Mouse (Mus musculus) right cerebral cortex, adult 18-20 months (tissue): ENCODE results near the gene Mcm3.

Source experiments
- DNase-seq: peaks from one replicate; pipeline ENCODE4 v3.0.0; 2022; ENCODE audit warnings: mixed read lengths

The Mcm3 gene

GRCm38 (mm10) chr1:20819771-20820605, at the start of gene Mcm3:
Gene Mcm3 (minus strand): TSS chr1:20820312.
- peak; percentile 94 for DNase-seq

- no peak for DNase-seq
These were observed 47.9 kb upstream of the Mcm3 start for GRCm38 (mm10) chr1:20868036-20868435.

- no peak for DNase-seq
These were observed 47.3 kb upstream of the Mcm3 start for GRCm38 (mm10) chr1:20867241-20867902.

- no peak for DNase-seq
These were observed 43.5 kb upstream of the Mcm3 start for GRCm38 (mm10) chr1:20863452-20864172.

- DNase-seq: no peak
These were observed 41.8 kb upstream of the Mcm3 start for GRCm38 (mm10) chr1:20861865-20862264.

GRCm38 (mm10) chr1:20860775-20861174, 40.7 kb upstream of the Mcm3 start:
- DNase-seq: no peak

GRCm38 (mm10) chr1:20856924-20857902, 37.1 kb upstream of the Mcm3 start:
- DNase-seq: no peak

- DNase-seq: no peak
These were observed 19.8 kb upstream of the Mcm3 start for GRCm38 (mm10) chr1:20839911-20840310.

GRCm38 (mm10) chr1:20836551-20837125, 16.5 kb upstream of the Mcm3 start:
- DNase-seq: no peak

GRCm38 (mm10) chr1:20833141-20833511, 13.0 kb upstream of the Mcm3 start:
- no peak for DNase-seq

GRCm38 (mm10) chr1:20832473-20833140, 12.5 kb upstream of the Mcm3 start:
- no peak for DNase-seq

- no peak for DNase-seq
These were observed 10.4 kb upstream of the Mcm3 start for GRCm38 (mm10) chr1:20830546-20830945.

GRCm38 (mm10) chr1:20828061-20828460, 7.9 kb upstream of the Mcm3 start:
- no peak for DNase-seq

- DNase-seq: no peak
These were observed 4.9 kb upstream of the Mcm3 start for GRCm38 (mm10) chr1:20825036-20825435.

GRCm38 (mm10) chr1:20823906-20824305, 3.8 kb upstream of the Mcm3 start:
- no peak for DNase-seq

GRCm38 (mm10) chr1:20823471-20823870, 3.4 kb upstream of the Mcm3 start:
- DNase-seq: no peak

- DNase-seq: no peak
These were observed 847 bp upstream of the Mcm3 start for GRCm38 (mm10) chr1:20820959-20821358.

GRCm38 (mm10) chr1:20817596-20817995, 2.5 kb downstream of the Mcm3 start:
- DNase-seq: no peak

- DNase-seq: no peak
These were observed 2.9 kb downstream of the Mcm3 start for GRCm38 (mm10) chr1:20817172-20817571.

GRCm38 (mm10) chr1:20814521-20814920, 5.6 kb downstream of the Mcm3 start:
- no peak for DNase-seq

GRCm38 (mm10) chr1:20804526-20804925, 15.6 kb downstream of the Mcm3 start:
- DNase-seq: no peak
